Mouse (Mus musculus) ES-Bruce4 (cell line): ENCODE measurements at regions not wholly inside any gene's neighbourhood (a gene's known extent, or its start where the extent isn't known, plus 50 kb on each side); places are given as distances from the start of the nearest gene placed in this dataset.

Source experiments
- CTCF ChIP-seq: IDR thresholded peaks from one replicate; pipeline ENCODE4 v1.8.1; 2011; ENCODE audit warnings: low read depth, low read length
- EP300 ChIP-seq: IDR thresholded peaks from 2 replicates; pipeline ENCODE4 v1.6.1; 2011; ENCODE audit warnings: low read depth, low read length; ENCODE audit not compliant: insufficient read depth
- POLR2A ChIP-seq: IDR thresholded peaks from one replicate; pipeline ENCODE4 v1.8.1; 2011; ENCODE audit warnings: low read length; ENCODE audit not compliant: insufficient read depth

- TF ChIP-seq EP300 (no peak), POLR2A (no peak), CTCF (no peak)
Measured at GRCm38 (mm10) chr13:3748859-3749258, 55.3 kb downstream of the Calml3 start.
